Mouse (Mus musculus) testis, adult 2 months (tissue): ENCODE results near the gene Gpr149.

ENCODE experiments used
- CTCF ChIP-seq: fragments of 200-500 bp; IDR thresholded peaks from 2 replicates; pipeline ENCODE4 v1.5.1; 2012; ENCODE audit warnings: low read depth, mild to moderate bottlenecking, inconsistent platforms, low read length, moderate library complexity; ENCODE audit not compliant: control insufficient read depth, insufficient read depth, insufficient replicate concordance
- POLR2A ChIP-seq: fragments of 200-500 bp; IDR thresholded peaks from 2 replicates; pipeline ENCODE4 v1.6.1; 2012; ENCODE audit warnings: low read depth, mild to moderate bottlenecking, inconsistent platforms, low read length, moderate library complexity; ENCODE audit not compliant: control insufficient read depth

DNA sequence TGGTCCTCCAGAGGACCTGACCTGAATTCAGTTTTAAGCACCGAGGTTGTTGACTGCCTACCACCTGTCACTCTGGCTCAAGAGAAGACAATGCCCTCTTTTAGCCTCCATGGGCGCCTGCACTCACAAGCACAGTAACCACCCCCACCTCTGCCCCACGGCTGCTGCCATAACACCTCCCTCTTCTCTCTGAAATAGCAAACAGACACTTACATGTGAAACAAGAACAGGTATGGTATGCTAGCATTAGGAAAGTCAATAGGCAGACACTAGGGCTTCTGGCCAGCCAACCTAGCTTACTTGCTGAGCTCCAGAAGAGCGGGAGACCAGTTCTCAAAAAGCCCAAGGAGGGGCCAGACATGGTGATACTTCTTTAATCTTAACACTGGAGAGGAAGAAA, 105.6 kb downstream of the Gpr149 start:
- TF ChIP-seq POLR2A = no peak
- no peak for TF ChIP-seq CTCF
